ENCODE assay signal across 10 mouse cellular contexts in the genomic region with DNA sequence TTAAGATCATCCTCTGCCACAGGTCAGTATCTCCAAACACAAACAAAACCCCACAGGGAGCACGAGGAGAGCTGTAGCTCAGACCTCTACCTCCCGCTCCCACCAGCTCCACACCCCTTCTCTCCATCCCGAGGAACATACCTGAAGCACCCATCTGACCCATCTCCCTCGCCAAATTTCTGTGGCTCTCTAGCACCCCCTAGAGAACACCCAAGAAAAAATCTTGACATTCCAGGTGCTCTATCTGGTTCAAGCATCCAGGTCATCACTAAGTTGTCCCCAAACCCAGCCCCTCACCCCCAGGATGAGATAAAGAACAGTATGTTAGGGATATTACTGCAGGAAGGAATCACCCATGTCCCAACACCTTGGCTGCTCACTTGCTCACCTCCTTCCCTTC. TPM values are rescaled to one million over a fixed set of nuclear protein-coding genes. Genes with fewer than 3 reads are reported as not detected.
DNase-seq lines count a peak whose midpoint lies in the region; ATAC-seq and TF ChIP-seq lines count a peak whose summit lies in the region.
"Had no signal": no experiment of that assay in that cellular context is flagged by ENCODE, and none has a peak within 500 bp of the region (broad histone marks: within the 10 kb centered on the region; RNA-seq: fewer than 3 reads in every experiment).

No protein-coding gene starts in this region.

- peaks cover 12% of the 10 kb centered on the region; the same call in 1 of the 2 replicates for H3K36me3 ChIP-seq in liver, adult 2 months (ENCODE audit: control insufficient read depth, insufficient read depth, low read length)

- peak; percentile 50 for TF ChIP-seq CTCF in liver, adult 2 months (IDR thresholded peaks at IDR 0.05; ENCODE audit: low read depth, low read length)
- peak; percentile 34; the same call in 1 of the 2 replicates for TF ChIP-seq CTCF in brain, embryonic 14.5 days (IDR thresholded peaks at IDR 0.05; ENCODE audit: borderline replicate concordance, extremely low read depth, insufficient read depth, insufficient read length)

- TF ChIP-seq POLR2A in liver, adult 2 months (IDR thresholded peaks at IDR 0.05; ENCODE audit: extremely low read depth, insufficient read depth, low read length) = no peak
- no peak for TF ChIP-seq POLR2A in brain, embryonic 14.5 days (IDR thresholded peaks at IDR 0.05; ENCODE audit: borderline replicate concordance, extremely low read depth, insufficient read depth, insufficient read length, poor library complexity, severe bottlenecking)

- no peaks in the 10 kb centered on the region for H3K27me3 ChIP-seq in liver, adult 2 months (ENCODE audit: control insufficient read depth, insufficient read depth, low read length)
- H3K27me3 ChIP-seq: Patski had no signal

- ATAC-seq in erythroblast, adult 5-6 weeks (replicated peaks; ENCODE audit: low FRiP score, poor library complexity, severe bottlenecking) = no peak
- ATAC-seq: Patski had no signal

- H3K4me3 ChIP-seq in liver, adult 2 months (ENCODE audit: insufficient read depth, low read depth, low read length) = no peak overlapping the region

- H3K9ac ChIP-seq in liver, adult 2 months (ENCODE audit: low read depth, low read length) = no peak overlapping the region

- peaks cover 6% of the 10 kb centered on the region for H3K4me1 ChIP-seq in liver, adult 2 months (ENCODE audit: control insufficient read depth, insufficient read depth, low read length)

- H3K79me2 ChIP-seq in liver, adult 2 months (ENCODE audit: control insufficient read depth, insufficient read depth, low read length) = 0 out of 2 replicates have a peak, but pooled peaks cover 6% of the 10 kb centered on the region

- peak; percentile 41 to 46 for DNase-seq in cerebellum, adult 18-20 months
- no peak for DNase-seq in cerebellum, adult 8-10 months
- DNase-seq in liver, adult 2 months (ENCODE audit: extremely low read depth, low read depth, low spot score) = peak; percentile 45
- DNase-seq in liver = no peak
- peak; percentile 5 for DNase-seq in brain, embryonic 14.5 days (ENCODE audit: low read depth)
- DNase-seq in retina, embryonic 14.5 days (ENCODE audit: low spot score) = peak; percentile 59
- no peak for DNase-seq in spleen, adult 12 weeks (ENCODE audit: low spot score)

- no peak overlapping the region for H3K27ac ChIP-seq in liver, adult 2 months (replicated peaks; ENCODE audit: insufficient read depth, low read depth, low read length)
- H3K27ac ChIP-seq: macrophage had no signal

- WGBS in liver, adult 2 months = 27% methylated on average over 4 of the region's 4 CpGs

RNA-seq across cellular contexts. Expression of a gene that starts 2.0 kb away (rescaled TPM):
- total RNA-seq in liver, adult 2 months (2014; rRNA removed) = 22.3 and 26.9 TPM in 2 replicates
- 48.7 and 56.2 TPM in 2 replicates for polyA plus RNA-seq in liver, adult 2 months (2012; rRNA removed)
- 111 and 131 TPM in 2 replicates for polyA plus RNA-seq in brain, embryonic 14.5 days (2012; rRNA removed)
- 6.5 and 8.2 TPM in 2 replicates for total RNA-seq in erythroblast, adult 5-6 weeks (2015; ENCODE audit: low replicate concordance)
- total RNA-seq in erythroblast, adult 5-6 weeks (2017; ENCODE audit: low replicate concordance) = 3.4 and 9.6 TPM in 2 replicates

RNA-seq across cellular contexts. Expression of a gene that starts 14.2 kb away (rescaled TPM):
- 23,407 and 25,019 TPM in 2 replicates for total RNA-seq in liver, adult 2 months (2014; rRNA removed)
- 39,394 and 43,401 TPM in 2 replicates for polyA plus RNA-seq in liver, adult 2 months (2012; rRNA removed)
- polyA plus RNA-seq in brain, embryonic 14.5 days (2012; rRNA removed) = 235 and 295 TPM in 2 replicates
- total RNA-seq in erythroblast, adult 5-6 weeks (2015; ENCODE audit: low replicate concordance) = 53.0 and 57.3 TPM in 2 replicates
- total RNA-seq in erythroblast, adult 5-6 weeks (2017; ENCODE audit: low replicate concordance) = 220 and 224 TPM in 2 replicates

RNA-seq across cellular contexts. Expression of a gene that starts 20.7 kb away (rescaled TPM):
- total RNA-seq in liver, adult 2 months (2014; rRNA removed) = 7,017 and 7,765 TPM in 2 replicates
- polyA plus RNA-seq in liver, adult 2 months (2012; rRNA removed) = 5,801 and 8,240 TPM in 2 replicates
- 0.81 and 2.0 TPM in 2 replicates for polyA plus RNA-seq in brain, embryonic 14.5 days (2012; rRNA removed)
- total RNA-seq in erythroblast, adult 5-6 weeks (2015; ENCODE audit: low replicate concordance) = 5.8 TPM in 1 of 2 replicates, not detected in the other
- 3.6 TPM in 1 of 2 replicates, not detected in the other for total RNA-seq in erythroblast, adult 5-6 weeks (2017; ENCODE audit: low replicate concordance)

RNA-seq across cellular contexts. Expression of a gene that starts 31.9 kb away (rescaled TPM):
- 2,758 and 2,845 TPM in 2 replicates for total RNA-seq in liver, adult 2 months (2014; rRNA removed)
- polyA plus RNA-seq in liver, adult 2 months (2012; rRNA removed) = 3,664 and 4,159 TPM in 2 replicates
- polyA plus RNA-seq in brain, embryonic 14.5 days (2012; rRNA removed) = not detected in 2 replicates
- total RNA-seq in erythroblast, adult 5-6 weeks (2015; ENCODE audit: low replicate concordance) = not detected in 2 replicates
- total RNA-seq in erythroblast, adult 5-6 weeks (2017; ENCODE audit: low replicate concordance) = not detected in 2 replicates
- polyA plus RNA-seq: macrophage had no signal

RNA-seq across cellular contexts. Expression of a gene that starts 32.0 kb away (rescaled TPM):
- 38.2 and 45.8 TPM in 2 replicates for total RNA-seq in liver, adult 2 months (2014; rRNA removed)
- polyA plus RNA-seq in liver, adult 2 months (2012; rRNA removed) = 86.3 and 159 TPM in 2 replicates
- polyA plus RNA-seq in brain, embryonic 14.5 days (2012; rRNA removed) = not detected in 2 replicates
- not detected in 2 replicates for total RNA-seq in erythroblast, adult 5-6 weeks (2015; ENCODE audit: low replicate concordance)
- total RNA-seq in erythroblast, adult 5-6 weeks (2017; ENCODE audit: low replicate concordance) = not detected in 2 replicates
- polyA plus RNA-seq: macrophage, Patski had no signal

Comparison
In these comparisons a context has a peak if more than half of its experiments do, and no peak if none do; other contexts are left out.
1. DNase-seq: peak in cerebellum, adult 18-20 months (2 of 2), liver, adult 2 months (single experiment), brain, embryonic 14.5 days (single experiment) and retina, embryonic 14.5 days (single experiment); none in cerebellum, adult 8-10 months (single experiment), liver (single experiment) and spleen, adult 12 weeks (single experiment).
2. RNA of a gene that starts 14.2 kb away (total RNA-seq): 23,407 to 25,019 TPM in liver, adult 2 months; 53.0 to 224 TPM in erythroblast, adult 5-6 weeks; every median in the first group is over 100 times any median in the second.
3. RNA of a gene that starts 20.7 kb away (total RNA-seq): 7,017 to 7,765 TPM in liver, adult 2 months; 3.6 to 5.8 TPM in erythroblast, adult 5-6 weeks; every median in the first group is over 1,000 times any median in the second.